Mouse (Mus musculus) embryonic facial prominence, embryonic 12.5 days (tissue): ENCODE results near the gene Fdx1. TPM values are rescaled to one million over a fixed set of nuclear protein-coding genes. Genes with fewer than 3 reads are reported as not detected.

Source experiments
- ATAC-seq: fragments of 200-750 bp; cut with Nextera tagmentation; 2 replicates; pipeline ENCODE4 v1.8.0; 2017; ENCODE audit not compliant: insufficient number of reproducible peaks, insufficient read depth, low FRiP score, low TSS enrichment
- H3K27ac ChIP-seq: fragments of 300-500 bp; sonication (generic); 2 replicates; pipeline ENCODE4 v1.5.1; 2016; ENCODE audit warnings: mild to moderate bottlenecking
- H3K27me3 ChIP-seq: fragments of 300-500 bp; sonication (generic); 2 replicates; pipeline ENCODE4 v1.6.1; 2016; ENCODE audit warnings: mild to moderate bottlenecking, moderate library complexity
- H3K36me3 ChIP-seq: fragments of 300-500 bp; sonication (generic); 2 replicates; pipeline ENCODE4 v1.6.1; 2016; ENCODE audit warnings: mild to moderate bottlenecking
- H3K4me1 ChIP-seq: fragments of 300-500 bp; sonication (generic); 2 replicates; pipeline ENCODE4 v1.6.1; 2016
- H3K4me2 ChIP-seq: fragments of 300-500 bp; sonication (generic); replicated peaks from 2 replicates; pipeline ENCODE4 v1.6.1; 2016; ENCODE audit warnings: mild to moderate bottlenecking, moderate library complexity
- H3K4me3 ChIP-seq: fragments of 300-500 bp; sonication (generic); 2 replicates; pipeline ENCODE4 v1.5.1; 2016; ENCODE audit warnings: mild to moderate bottlenecking
- H3K9ac ChIP-seq: fragments of 300-500 bp; sonication (generic); 2 replicates; pipeline ENCODE4 v1.6.1; 2016; ENCODE audit warnings: mild to moderate bottlenecking, moderate library complexity
- H3K9me3 ChIP-seq: fragments of 300-500 bp; sonication (generic); 2 replicates; pipeline ENCODE4 v1.6.1; 2016; ENCODE audit warnings: mild to moderate bottlenecking, moderate library complexity
- WGBS: fragments of 180-500 bp; shearing (Covaris S2); methylation state at CpG from one replicate; pipeline ENCODE4 v1.1.7; 2016; 5-methylcytosine and 5-hydroxymethylcytosine counted together
- polyA plus RNA-seq: library from polyadenylated mRNA; unstranded; fragments of >200 nt; fragmentation: Nextera tagmentation; extraction: Ambion mirVana; gene quantifications from 2 replicates; pipeline ENCODE4 v1.2.1, GENCODE M21; 2016

The Fdx1 gene
- 66.1 and 67.8 TPM in 2 replicates for polyA plus RNA-seq

DNA sequence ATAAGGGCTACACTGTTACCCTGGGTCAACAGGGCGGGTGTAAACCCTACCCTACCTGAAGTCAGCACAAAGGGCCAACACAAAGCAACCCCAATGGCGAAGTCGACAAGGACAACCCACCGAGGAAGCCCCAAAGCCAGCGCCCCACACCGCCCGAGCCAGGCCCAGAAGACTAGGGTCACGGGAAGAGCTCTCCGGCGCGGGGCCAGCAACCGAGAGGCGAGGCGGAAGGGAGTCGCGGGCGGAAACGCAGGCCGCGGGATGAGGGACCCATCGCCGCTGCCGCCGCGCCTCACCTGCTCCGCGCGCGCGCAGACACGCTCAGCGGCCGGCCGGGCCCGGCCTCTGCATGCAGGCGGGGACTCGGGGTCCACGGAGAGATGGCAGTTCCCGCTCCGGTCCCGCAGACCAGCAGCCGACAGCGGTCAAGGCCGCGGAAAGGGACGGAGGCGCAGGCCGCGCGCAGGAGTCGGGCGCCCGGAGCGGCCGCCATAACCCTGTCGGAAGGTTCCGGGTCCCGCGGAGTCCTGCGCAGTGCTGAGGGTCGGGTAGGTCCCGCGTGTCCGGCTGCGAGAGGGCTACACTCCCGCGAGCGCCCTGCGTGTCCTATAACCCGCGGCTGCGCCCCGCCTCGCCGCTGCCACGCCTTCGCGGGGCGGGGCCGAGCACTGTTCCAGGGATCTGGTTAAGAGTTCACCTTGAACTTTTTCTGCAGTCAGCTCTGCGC is at the start of gene Fdx1:
Fdx1 (minus strand) TSS at position 582 of the 727 bp plus-strand sequence.
- WGBS: under 1% methylated on average over 81 of the region's 81 CpGs
- Histone ChIP-seq H3K27ac (peak within 1 kb of the TSS; percentile 76), H3K9me3 (no peaks in the 10 kb centered on the region), H3K4me2 (peak within 1 kb of the TSS; percentile 53), H3K36me3 (no peaks in the 10 kb centered on the region), H3K4me3 (peak within 1 kb of the TSS; percentile 81), H3K4me1 (0 out of 2 replicates have a peak, but pooled peaks cover 11% of the 10 kb centered on the region), H3K9ac (peak within 1 kb of the TSS; percentile 83), H3K27me3 (no peaks in the 10 kb centered on the region)
- ATAC-seq: peak; percentile 97

DNA sequence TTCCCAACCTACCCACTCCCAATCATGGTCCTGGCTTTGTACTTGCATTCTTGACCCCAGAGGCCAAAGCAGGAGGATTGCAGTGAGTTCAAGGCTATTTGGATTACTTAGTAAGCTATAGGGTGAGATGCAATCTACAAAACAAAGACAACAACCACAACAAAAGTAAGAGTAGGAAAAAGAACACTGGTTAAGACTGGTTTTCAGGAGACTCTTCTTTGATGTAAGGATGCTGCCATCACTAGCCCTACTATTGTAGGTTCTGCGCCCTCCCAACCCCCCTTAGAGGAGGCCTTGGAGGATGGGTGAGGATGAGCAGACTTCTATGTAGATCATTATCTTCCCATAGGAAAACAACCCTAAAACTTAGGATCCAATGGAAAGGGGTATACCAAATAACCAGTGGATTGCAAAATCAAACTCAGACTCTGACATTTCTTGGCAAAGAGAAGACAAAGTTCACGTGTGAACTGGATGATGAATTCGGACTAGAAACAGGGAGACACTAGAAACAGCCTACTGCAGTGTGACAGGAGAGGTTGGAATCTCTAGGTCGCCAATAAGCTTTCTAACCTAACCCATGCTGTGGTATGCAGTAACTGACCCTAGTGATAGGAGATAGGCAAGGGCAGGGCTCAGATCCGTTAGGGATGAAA is 49.6 kb upstream of the Fdx1 start:
- Histone ChIP-seq H3K9me3 (no peaks in the 10 kb centered on the region), H3K27ac (no peak overlapping the region), H3K9ac (no peak overlapping the region), H3K4me3 (no peak overlapping the region), H3K4me1 (no peaks in the 10 kb centered on the region), H3K36me3 (no peaks in the 10 kb centered on the region), H3K4me2 (no peak overlapping the region), H3K27me3 (no peaks in the 10 kb centered on the region)
- ATAC-seq: no peak
- 81% methylated on average over 5 of the region's 5 CpGs for WGBS

DNA sequence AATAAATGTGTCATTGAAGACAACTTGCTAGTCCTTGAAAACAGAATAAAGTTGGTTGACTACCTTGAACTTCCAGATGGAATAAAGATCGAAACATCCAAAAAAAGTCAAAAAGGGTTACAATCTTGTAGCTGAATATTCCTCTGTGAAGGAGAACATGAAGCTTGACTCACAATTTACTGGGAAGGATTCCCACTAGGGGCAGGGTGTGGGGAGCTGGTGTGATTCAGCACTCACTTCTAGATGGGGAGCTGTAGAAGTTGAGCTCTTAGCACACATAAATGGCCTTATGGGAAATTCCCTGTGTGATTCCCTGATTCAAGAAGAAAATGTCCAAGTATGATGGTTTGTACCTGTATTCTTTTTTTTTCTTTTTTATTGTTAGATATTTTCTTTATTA is 49.0 kb upstream of the Fdx1 start:
- H3K4me3 ChIP-seq: no peak overlapping the region
- no peaks in the 10 kb centered on the region for H3K9me3 ChIP-seq
- H3K27ac ChIP-seq: no peak overlapping the region
- no peaks in the 10 kb centered on the region for H3K4me1 ChIP-seq
- H3K9ac ChIP-seq: no peak overlapping the region
- H3K36me3 ChIP-seq: no peaks in the 10 kb centered on the region
- H3K27me3 ChIP-seq: no peaks in the 10 kb centered on the region
- no peak overlapping the region for H3K4me2 ChIP-seq
- 89% methylated on average over 1 of the region's 1 CpGs for whole genome bisulfite sequencing
- no peak for ATAC-seq

DNA sequence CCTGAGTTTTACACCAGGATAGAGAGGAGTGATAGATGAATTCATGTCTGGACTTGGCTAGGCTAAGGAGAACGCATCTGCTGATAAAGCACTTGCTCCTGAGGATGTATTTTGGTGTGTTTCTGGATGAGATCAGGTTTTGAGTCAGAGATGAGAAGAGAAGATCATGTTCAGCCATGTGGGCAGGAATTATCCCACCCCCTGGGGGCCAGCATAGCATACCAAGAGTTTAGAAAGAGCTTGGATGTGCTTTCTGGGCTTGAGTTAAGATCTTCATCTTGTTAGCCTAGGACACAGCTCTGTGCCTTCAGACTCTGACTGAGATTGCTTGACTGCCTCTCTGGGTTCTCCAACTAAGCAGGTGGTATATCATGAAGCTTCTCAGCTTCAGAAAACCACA is 45.2 kb upstream of the Fdx1 start:
- Histone ChIP-seq H3K4me1 (no peaks in the 10 kb centered on the region), H3K27ac (no peak overlapping the region), H3K9me3 (no peaks in the 10 kb centered on the region), H3K4me2 (no peak overlapping the region), H3K36me3 (no peaks in the 10 kb centered on the region), H3K9ac (no peak overlapping the region), H3K27me3 (no peaks in the 10 kb centered on the region), H3K4me3 (no peak overlapping the region)
- ATAC-seq: no peak
- WGBS: 86% methylated on average over 1 of the region's 1 CpGs

DNA sequence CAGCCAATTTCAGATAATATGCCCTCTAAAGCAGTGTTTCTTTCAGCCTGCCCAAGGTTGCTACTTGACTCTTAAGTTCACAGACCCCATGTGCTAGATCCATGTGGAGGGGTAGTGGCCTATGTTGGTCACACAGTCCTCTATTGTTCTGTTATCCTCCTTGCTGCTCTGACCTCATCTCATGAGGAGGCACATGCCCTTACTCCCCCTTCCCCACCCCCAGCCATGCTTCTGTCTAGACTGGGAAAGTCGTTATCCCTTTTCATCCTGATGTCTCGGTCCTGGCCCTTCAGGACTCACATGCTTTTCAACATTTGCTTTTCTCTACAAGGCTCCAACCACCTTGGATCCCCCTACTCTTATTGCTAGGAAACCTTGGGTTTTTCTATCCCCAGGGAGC is 44.0 kb upstream of the Fdx1 start:
- WGBS: 38% methylated on average over 2 of the region's 2 CpGs
- Histone ChIP-seq H3K36me3 (no peaks in the 10 kb centered on the region), H3K27ac (no peak overlapping the region), H3K4me3 (no peak overlapping the region), H3K4me1 (no peaks in the 10 kb centered on the region), H3K27me3 (no peaks in the 10 kb centered on the region), H3K9ac (no peak overlapping the region), H3K9me3 (no peaks in the 10 kb centered on the region), H3K4me2 (no peak overlapping the region)
- no peak for ATAC-seq

DNA sequence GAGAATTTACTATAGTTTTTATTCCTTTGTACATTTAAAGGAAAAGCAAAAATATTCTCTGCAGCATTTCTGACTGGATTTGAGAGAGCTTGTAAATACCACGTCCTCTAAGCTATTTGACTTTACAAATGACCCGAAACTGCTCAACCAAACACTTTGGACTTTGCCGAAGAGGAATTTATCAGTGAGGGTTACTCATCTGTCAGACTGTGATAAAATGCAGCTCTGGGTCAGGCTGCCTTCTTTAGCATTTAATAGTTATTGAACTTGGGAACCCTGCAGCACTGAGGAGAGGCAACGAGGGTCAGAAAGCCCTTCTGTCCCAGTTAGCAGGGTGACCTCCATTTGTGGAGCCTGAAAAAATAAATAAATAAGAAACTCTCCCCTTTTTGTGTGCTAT is 40.1 kb upstream of the Fdx1 start:
- Histone ChIP-seq H3K4me2 (no peak overlapping the region), H3K27me3 (no peaks in the 10 kb centered on the region), H3K4me3 (no peak overlapping the region), H3K27ac (no peak overlapping the region), H3K9ac (no peak overlapping the region), H3K4me1 (no peaks in the 10 kb centered on the region), H3K9me3 (no peaks in the 10 kb centered on the region), H3K36me3 (no peaks in the 10 kb centered on the region)
- 66% methylated on average over 4 of the region's 4 CpGs for WGBS
- no peak for ATAC-seq

DNA sequence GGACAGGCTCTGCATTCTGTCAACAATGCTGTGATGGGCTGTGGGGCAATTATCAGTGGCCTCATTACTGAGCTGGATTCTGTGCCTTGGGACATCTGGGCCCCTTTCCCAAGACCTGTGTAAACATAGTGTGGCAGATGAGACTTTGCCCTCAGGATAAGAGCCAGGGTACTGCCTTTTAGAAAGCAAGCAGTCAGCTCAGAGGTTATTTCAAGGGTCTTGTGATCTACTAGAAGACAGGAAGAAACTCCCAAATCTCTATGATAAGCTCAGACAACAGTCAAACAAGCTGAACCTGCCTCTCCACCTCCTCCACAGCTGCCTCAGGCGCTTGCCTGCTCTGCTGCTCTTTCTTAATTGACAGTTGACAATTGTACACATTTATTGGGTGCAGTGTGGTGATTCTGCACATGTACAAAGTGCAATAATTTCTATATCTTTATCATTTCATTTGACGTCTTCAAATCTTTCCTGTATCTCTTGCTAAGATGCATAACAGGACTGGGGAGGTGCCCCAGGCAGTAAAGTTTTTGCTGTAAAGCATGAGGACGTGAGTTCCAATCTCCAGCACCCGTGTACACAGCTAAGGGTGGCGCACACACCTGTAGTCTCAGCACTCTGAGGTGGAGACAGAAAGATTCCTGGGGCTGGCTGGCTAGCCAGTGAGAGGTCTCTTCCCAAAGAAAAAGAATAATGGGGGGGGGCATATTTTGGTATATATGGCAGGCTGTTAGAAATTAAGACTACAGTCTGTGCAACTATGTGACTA is 32.2 kb upstream of the Fdx1 start:
- no peak for ATAC-seq

DNA sequence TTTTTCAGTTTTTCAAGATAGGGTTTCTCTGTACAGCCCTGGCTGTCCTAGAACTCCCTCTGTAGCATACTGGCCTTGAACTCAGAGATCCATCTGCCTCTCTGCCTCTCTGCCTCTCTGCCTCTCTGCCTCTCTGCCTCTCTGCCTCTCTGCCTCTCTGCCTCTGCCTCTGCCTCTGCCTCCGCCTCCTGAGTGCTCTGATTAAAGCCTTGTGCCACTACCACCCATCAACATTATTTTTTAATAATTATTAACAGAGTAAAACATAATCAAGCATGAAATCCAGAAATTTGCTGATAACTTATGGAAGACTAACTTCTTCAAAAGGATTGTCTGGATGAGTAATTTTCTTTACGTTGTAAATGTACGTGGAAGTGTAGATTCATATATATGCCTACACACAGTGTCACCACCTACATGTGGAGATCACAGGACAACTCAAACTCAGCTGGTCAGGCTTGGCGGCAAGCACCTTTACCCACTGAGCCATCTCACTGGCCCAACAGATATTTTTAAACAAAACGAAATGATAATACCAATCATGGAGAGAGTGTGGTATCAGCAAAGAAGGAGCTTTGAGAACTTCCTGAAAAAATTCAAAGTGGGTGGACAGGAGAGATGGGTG is 31.4 kb upstream of the Fdx1 start:
- WGBS: 76% methylated on average over 5 of the region's 5 CpGs
- H3K4me3 ChIP-seq: no peak overlapping the region
- no peak overlapping the region for H3K27ac ChIP-seq
- peaks cover 3% of the 10 kb centered on the region; the same call in 1 of the 2 replicates for H3K9me3 ChIP-seq
- H3K36me3 ChIP-seq: no peaks in the 10 kb centered on the region
- H3K4me1 ChIP-seq: 0 out of 2 replicates have a peak, but pooled peaks cover 2% of the 10 kb centered on the region
- no peak for ATAC-seq
- H3K27me3 ChIP-seq: no peaks in the 10 kb centered on the region
- no peak overlapping the region for H3K9ac ChIP-seq
- H3K4me2 ChIP-seq: no peak overlapping the region

More for the DNA sequence above, 32.2 kb upstream of the Fdx1 start:
- no peaks in the 10 kb centered on the region for H3K36me3 ChIP-seq
- H3K4me2 ChIP-seq: no peak overlapping the region
- no peak overlapping the region for H3K27ac ChIP-seq
- no peak overlapping the region for H3K9ac ChIP-seq
- no peak overlapping the region for H3K4me3 ChIP-seq
- no peaks in the 10 kb centered on the region for H3K27me3 ChIP-seq
- peaks cover 3% of the 10 kb centered on the region; the same call in 1 of the 2 replicates for H3K9me3 ChIP-seq
- 66% methylated on average over 5 of the region's 5 CpGs for WGBS
- 0 out of 2 replicates have a peak, but pooled peaks cover 2% of the 10 kb centered on the region for H3K4me1 ChIP-seq

DNA sequence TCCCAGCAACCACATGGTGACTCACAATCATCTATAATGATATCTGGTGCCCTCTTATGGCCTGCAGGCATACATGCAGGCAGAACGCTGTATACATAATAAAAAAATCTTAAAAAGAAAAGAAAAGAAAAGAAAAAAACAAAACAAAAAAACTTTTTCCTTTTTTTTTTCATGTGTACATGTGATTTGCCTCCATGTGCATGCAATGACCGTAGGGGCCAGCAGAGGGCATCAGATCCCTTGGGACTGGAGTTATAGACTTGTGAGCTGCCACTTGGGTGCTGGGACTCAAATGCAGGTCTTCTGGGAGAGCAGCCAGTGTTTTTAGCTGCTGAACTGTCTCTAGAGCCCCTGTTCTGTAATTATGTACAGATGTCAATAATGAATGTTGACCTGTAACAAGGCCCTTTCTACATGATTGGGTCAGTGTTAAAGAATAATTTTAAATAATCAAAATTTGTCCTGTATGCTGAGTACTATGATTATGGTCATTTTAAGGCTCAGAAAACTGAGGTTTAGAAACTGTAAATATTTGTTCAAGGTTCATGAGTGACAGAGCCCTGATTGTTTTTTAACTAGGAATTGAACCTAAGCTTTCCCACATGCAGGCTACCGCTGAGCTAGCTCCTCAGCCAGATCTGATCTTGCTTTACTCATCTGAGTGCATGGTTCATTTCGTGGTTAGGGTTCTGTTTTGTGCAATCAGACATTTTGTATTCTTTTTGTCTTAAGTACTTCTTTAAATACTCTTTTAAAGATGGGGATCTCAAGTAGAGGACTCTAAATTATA is 30.3 kb upstream of the Fdx1 start:
- H3K9ac ChIP-seq: no peak overlapping the region
- WGBS: 67% methylated on average over 4 of the region's 4 CpGs
- H3K4me3 ChIP-seq: no peak overlapping the region
- H3K27ac ChIP-seq: no peak overlapping the region
- no peak overlapping the region for H3K4me2 ChIP-seq
- ATAC-seq: no peak
- 0 out of 2 replicates have a peak, but pooled peaks cover 2% of the 10 kb centered on the region for H3K4me1 ChIP-seq
- no peaks in the 10 kb centered on the region for H3K36me3 ChIP-seq
- no peaks in the 10 kb centered on the region for H3K27me3 ChIP-seq
- peaks cover 3% of the 10 kb centered on the region; the same call in 1 of the 2 replicates for H3K9me3 ChIP-seq

DNA sequence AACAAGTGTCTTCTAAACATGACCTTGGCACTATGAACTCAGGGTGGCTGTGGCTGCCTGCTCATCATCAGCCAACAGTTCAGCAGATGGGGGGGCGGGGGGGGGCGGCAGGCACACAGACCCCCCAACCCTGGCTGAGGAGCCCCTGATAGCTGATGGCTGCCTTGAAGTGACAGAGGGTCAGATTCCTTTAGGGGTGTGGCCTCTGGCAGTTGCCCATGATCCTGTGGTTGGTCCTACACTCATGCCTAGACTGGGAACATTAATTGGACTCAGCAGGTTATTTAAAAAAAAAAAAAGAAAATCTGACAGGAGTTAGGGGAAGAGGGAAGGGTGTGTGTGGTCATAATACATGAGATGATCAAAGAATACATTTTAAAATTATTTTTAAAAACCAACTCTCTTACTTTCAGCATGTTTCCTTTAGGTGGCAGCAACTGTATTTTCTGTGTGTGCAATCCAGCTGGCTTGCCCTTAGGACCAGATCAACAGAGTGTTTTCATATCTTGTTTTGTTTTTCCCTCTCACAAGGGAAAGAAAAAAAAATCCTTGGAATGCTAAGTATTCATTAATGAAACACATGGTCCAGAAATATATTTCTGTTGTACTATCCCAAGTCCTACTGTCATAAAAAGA is 28.0 kb upstream of the Fdx1 start:
- H3K4me3 ChIP-seq: no peak overlapping the region
- 24% methylated on average over 2 of the region's 2 CpGs for WGBS
- no peaks in the 10 kb centered on the region for H3K9me3 ChIP-seq
- no peak overlapping the region for H3K9ac ChIP-seq
- H3K27me3 ChIP-seq: no peaks in the 10 kb centered on the region
- no peak overlapping the region for H3K27ac ChIP-seq
- no peak overlapping the region for H3K4me2 ChIP-seq
- H3K4me1 ChIP-seq: 0 out of 2 replicates have a peak, but pooled peaks cover 2% of the 10 kb centered on the region
- H3K36me3 ChIP-seq: no peaks in the 10 kb centered on the region
- ATAC-seq: no peak
